Mouse (Mus musculus): ENCODE results near the gene 1700016C15Rik.

Gene 1700016C15Rik

GRCm38 (mm10) chr1:177717057-177717835 is 12.4 kb upstream of the 1700016C15Rik start:
- peak; percentile 25 for DNase-seq (ENCODE audit: low spot score)

GRCm38 (mm10) chr1:177718340-177719028 is 11.1 kb upstream of the 1700016C15Rik start:
- DNase-seq (ENCODE audit: low spot score), result no peak

GRCm38 (mm10) chr1:177719029-177719427 is 10.6 kb upstream of the 1700016C15Rik start:
- DNase-seq (ENCODE audit: low spot score), result no peak

- no peak for DNase-seq (ENCODE audit: low spot score)
Observed at GRCm38 (mm10) chr1:177723786-177724185, 5.8 kb upstream of the 1700016C15Rik start.

GRCm38 (mm10) chr1:177726870-177727269 is 2.7 kb upstream of the 1700016C15Rik start:
- DNase-seq (ENCODE audit: low spot score), result no peak

- DNase-seq (ENCODE audit: low spot score), result no peak
Observed at GRCm38 (mm10) chr1:177727883-177728525, 1.6 kb upstream of the 1700016C15Rik start.

- no peak for DNase-seq (ENCODE audit: low spot score)
Observed at GRCm38 (mm10) chr1:177731973-177732372, 2.4 kb downstream of the 1700016C15Rik start.

GRCm38 (mm10) chr1:177737505-177738105 is 8.0 kb downstream of the 1700016C15Rik start:
- no peak for DNase-seq (ENCODE audit: low spot score)

GRCm38 (mm10) chr1:177740707-177741106 is 11.1 kb downstream of the 1700016C15Rik start:
- no peak for DNase-seq (ENCODE audit: low spot score)

- no peak for DNase-seq (ENCODE audit: low spot score)
Observed at GRCm38 (mm10) chr1:177742119-177742518, 12.5 kb downstream of the 1700016C15Rik start.

- no peak for DNase-seq (ENCODE audit: low spot score)
Observed at GRCm38 (mm10) chr1:177744521-177745325, 15.1 kb downstream of the 1700016C15Rik start.

GRCm38 (mm10) chr1:177747869-177748540 is 18.4 kb downstream of the 1700016C15Rik start:
- DNase-seq (ENCODE audit: low spot score), result no peak

- DNase-seq (ENCODE audit: low spot score), result no peak
Observed at GRCm38 (mm10) chr1:177753496-177753895, 23.9 kb downstream of the 1700016C15Rik start.

- DNase-seq (ENCODE audit: low spot score), result no peak
Observed at GRCm38 (mm10) chr1:177757249-177757648, 27.6 kb downstream of the 1700016C15Rik start.

GRCm38 (mm10) chr1:177768931-177769330 is 39.3 kb downstream of the 1700016C15Rik start:
- DNase-seq (ENCODE audit: low spot score), result no peak

GRCm38 (mm10) chr1:177777397-177777796 is 47.8 kb downstream of the 1700016C15Rik start:
- no peak for DNase-seq (ENCODE audit: low spot score)

- no peak for DNase-seq (ENCODE audit: low spot score)
Observed at GRCm38 (mm10) chr1:177792835-177793234, 63.2 kb downstream of the 1700016C15Rik start.

- DNase-seq (ENCODE audit: low spot score), result peak; percentile 19
Observed at GRCm38 (mm10) chr1:177794866-177795265, 65.3 kb downstream of the 1700016C15Rik start.

- peak; percentile 50 for DNase-seq (ENCODE audit: low spot score)
Observed at GRCm38 (mm10) chr1:177795421-177796192, 66.0 kb downstream of the 1700016C15Rik start.

Measured in c-Kit-positive CD71-positive TER-119-positive erythroid progenitor cells, embryonic 14.5 days (primary cell).